Mouse (Mus musculus) heart, embryonic 12.5 days (tissue): Measurements from ENCODE around the gene Inpp4a. TPM values are rescaled to one million over a fixed set of nuclear protein-coding genes. Genes with fewer than 3 reads are reported as not detected.

Experiments
- ATAC-seq: fragments of 200-750 bp; cut with Nextera tagmentation; 2 replicates; pipeline ENCODE4 v1.8.0; 2017; ENCODE audit warnings: moderate TSS enrichment, moderate library complexity; ENCODE audit not compliant: insufficient number of reproducible peaks, low FRiP score
- H3K27ac ChIP-seq: fragments of 300-500 bp; sonication (generic); 2 replicates; pipeline ENCODE4 v1.5.1; 2016; ENCODE audit warnings: mild to moderate bottlenecking, moderate library complexity; ENCODE audit not compliant: poor library complexity, severe bottlenecking
- H3K27me3 ChIP-seq: fragments of 300-500 bp; sonication (generic); replicated peaks from 2 replicates; pipeline ENCODE4 v1.6.1; 2016; ENCODE audit warnings: mild to moderate bottlenecking, moderate library complexity
- H3K36me3 ChIP-seq: fragments of 300-500 bp; sonication (generic); 2 replicates; pipeline ENCODE4 v1.6.1; 2016; ENCODE audit warnings: mild to moderate bottlenecking, moderate library complexity
- H3K4me1 ChIP-seq: fragments of 300-500 bp; sonication (generic); replicated peaks from 2 replicates; pipeline ENCODE4 v1.6.1; 2016; ENCODE audit warnings: mild to moderate bottlenecking
- H3K4me2 ChIP-seq: fragments of 300-500 bp; sonication (generic); 2 replicates; pipeline ENCODE4 v1.6.1; 2016; ENCODE audit warnings: mild to moderate bottlenecking, moderate library complexity
- H3K4me3 ChIP-seq: fragments of 300-500 bp; sonication (generic); 2 replicates; pipeline ENCODE4 v1.5.1; 2016; ENCODE audit warnings: mild to moderate bottlenecking
- H3K9ac ChIP-seq: fragments of 300-500 bp; sonication (generic); 2 replicates; pipeline ENCODE4 v1.6.1; 2016; ENCODE audit warnings: mild to moderate bottlenecking, moderate library complexity
- H3K9me3 ChIP-seq: fragments of 300-500 bp; sonication (generic); replicated peaks from 2 replicates; pipeline ENCODE4 v1.6.1; 2016; ENCODE audit warnings: mild to moderate bottlenecking, moderate library complexity
- WGBS: fragments of 180-500 bp; shearing (Covaris S2); methylation state at CpG from one replicate; pipeline ENCODE4 v1.1.7; 2016; 5-methylcytosine and 5-hydroxymethylcytosine counted together
- polyA plus RNA-seq: library from polyadenylated mRNA; unstranded; fragments of >200 nt; fragmentation: Nextera tagmentation; extraction: Ambion mirVana; gene quantifications from 2 replicates; pipeline ENCODE4 v1.2.1, GENCODE M21; 2016

The Inpp4a gene
- polyA plus RNA-seq, 1 experiment from 2014 or later: 15.4 TPM

- Histone ChIP-seq H3K36me3 (peaks cover 64% of the 10 kb centered on the region), H3K27me3 (no peaks in the 10 kb centered on the region), H3K4me2 (no peak overlapping the region), H3K4me3 (no peak overlapping the region), H3K9me3 (peaks cover 5% of the 10 kb centered on the region; the same call in 1 of the 2 replicates), H3K9ac (no peak overlapping the region), H3K4me1 (0 out of 2 replicates have a peak, but pooled peaks cover 4% of the 10 kb centered on the region), H3K27ac (no peak overlapping the region)
- ATAC-seq: no peak
- 91% methylated on average over 1 of the region's 1 CpGs for WGBS
Observed at GRCm38 (mm10) chr1:37419420-37419819, 119.8 kb downstream of the Inpp4a start.

DNA sequence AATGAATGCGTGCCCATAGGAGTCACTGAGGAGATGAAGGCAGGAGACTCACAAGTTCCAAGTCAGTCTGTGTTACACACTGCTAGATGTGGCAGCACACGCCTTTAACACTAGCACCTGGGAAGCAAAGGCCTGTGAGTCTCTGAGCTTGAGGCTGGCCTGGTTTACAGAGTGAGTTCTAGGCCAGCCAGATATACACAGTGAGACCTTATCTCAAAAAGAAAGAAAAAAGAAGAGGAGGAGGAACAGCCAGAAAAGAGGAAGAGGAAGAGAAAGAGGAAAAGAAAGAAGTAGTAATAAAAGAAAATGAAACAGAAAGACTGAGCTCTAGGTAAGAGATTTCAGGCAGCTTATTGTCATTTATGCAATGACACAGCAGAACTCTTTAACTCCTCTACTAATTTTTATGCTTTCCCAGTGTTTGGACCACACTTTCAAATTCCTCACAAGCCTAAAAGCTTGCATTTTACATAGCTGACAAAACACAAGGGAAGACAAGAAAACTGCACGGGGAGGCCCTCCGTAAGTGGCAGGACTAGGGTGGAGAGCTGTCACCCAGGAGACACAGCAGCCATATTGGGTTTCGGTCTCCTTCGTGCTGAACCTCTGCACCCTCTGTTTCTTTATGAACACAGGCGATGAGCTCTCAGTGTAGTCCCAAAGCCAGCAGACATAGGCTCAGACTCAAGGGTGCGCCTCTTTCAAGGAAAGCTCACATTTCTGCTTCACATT, 127.6 kb downstream of the Inpp4a start:
- Histone ChIP-seq H3K4me1 (peaks cover 21% of the 10 kb centered on the region), H3K27ac (no peak overlapping the region), H3K27me3 (no peaks in the 10 kb centered on the region), H3K4me3 (no peak overlapping the region), H3K9me3 (peaks cover 3% of the 10 kb centered on the region; the same call in 1 of the 2 replicates), H3K4me2 (no peak overlapping the region), H3K36me3 (peaks cover 46% of the 10 kb centered on the region), H3K9ac (no peak overlapping the region)
- WGBS: 93% methylated on average over 8 of the region's 8 CpGs
- no peak for ATAC-seq

DNA sequence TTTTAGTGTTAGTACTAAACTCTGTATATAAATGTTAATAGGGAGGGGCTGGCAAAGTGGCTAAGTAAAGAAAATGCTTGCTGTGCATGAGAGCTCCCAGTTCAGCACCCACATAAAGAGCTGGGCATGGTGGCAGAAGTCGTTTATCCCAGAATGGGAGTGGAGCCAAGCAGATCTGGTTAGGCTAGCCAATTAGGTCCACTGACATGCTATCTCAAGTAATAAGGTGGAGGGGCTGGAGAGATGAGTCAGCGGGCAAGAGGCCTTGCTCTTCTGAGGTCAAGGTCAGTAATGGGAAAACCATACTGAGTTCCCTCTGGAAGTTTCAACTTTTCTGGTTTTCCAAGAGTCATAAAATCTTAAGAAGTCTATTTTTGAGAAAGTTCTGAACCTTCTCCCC, 129.2 kb downstream of the Inpp4a start:
- no peak for ATAC-seq
- Histone ChIP-seq H3K36me3 (peaks cover 51% of the 10 kb centered on the region), H3K9ac (peak overlapping the region; percentile 91), H3K4me2 (peak overlapping the region; percentile 85), H3K9me3 (peaks cover 3% of the 10 kb centered on the region; the same call in 1 of the 2 replicates), H3K4me1 (peaks cover 21% of the 10 kb centered on the region), H3K27me3 (no peaks in the 10 kb centered on the region), H3K27ac (no peak overlapping the region), H3K4me3 (peak overlapping the region; percentile 96)
- 45% methylated on average over 2 of the region's 2 CpGs for WGBS

DNA sequence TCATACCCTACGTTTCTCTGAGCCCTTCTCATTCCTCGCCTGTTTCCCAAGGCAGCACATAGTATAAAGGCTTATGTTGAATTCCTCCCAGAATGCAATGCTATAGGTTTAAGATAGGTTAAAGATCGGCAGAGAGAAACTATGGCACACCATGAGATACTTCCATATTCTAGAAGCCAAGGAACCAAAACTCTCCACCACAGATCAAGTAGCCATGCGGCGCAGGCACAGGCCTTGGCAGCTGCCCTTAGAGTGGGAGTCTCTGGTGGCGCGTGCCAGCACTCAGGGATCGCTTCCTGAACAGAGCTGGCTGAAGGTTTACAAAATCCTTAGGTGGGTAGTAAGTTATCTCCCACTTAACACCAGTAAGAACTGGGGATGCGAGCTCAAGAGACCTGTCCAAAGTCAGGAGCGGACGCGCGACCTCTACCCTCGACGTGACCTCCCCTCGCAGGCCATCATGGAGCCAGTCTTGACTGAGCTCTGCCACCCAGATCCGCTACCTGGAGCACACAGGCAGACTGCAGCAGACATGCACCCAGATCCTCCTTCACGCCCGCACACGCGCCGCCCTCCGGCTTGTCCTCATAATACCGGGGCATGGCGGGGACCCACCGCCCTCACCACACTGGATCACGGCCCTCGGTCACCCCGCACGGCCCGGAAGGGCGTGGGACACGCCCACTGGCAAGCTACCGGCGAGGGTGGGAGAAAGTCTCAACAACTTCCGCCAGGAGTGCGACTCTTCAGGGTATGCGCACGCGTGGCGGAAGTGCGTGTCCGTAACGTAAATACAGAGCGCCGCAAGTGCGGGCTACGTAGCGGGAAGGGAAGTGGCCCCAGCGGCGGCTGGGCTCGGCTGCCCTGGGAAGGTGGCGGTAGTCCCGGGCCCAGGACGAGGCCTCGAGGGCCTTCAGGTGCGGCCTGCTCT, 130.0 kb downstream of the Inpp4a start, which contains the start of the genes Coa5 and Unc50:
Gene Coa5, minus strand, starts transcription at position 738 of the 931 bp plus-strand sequence.
Gene Unc50, plus strand, starts transcription at position 774 of the 931 bp plus-strand sequence.
- 2% methylated on average over 57 of the region's 57 CpGs for whole genome bisulfite sequencing

DNA sequence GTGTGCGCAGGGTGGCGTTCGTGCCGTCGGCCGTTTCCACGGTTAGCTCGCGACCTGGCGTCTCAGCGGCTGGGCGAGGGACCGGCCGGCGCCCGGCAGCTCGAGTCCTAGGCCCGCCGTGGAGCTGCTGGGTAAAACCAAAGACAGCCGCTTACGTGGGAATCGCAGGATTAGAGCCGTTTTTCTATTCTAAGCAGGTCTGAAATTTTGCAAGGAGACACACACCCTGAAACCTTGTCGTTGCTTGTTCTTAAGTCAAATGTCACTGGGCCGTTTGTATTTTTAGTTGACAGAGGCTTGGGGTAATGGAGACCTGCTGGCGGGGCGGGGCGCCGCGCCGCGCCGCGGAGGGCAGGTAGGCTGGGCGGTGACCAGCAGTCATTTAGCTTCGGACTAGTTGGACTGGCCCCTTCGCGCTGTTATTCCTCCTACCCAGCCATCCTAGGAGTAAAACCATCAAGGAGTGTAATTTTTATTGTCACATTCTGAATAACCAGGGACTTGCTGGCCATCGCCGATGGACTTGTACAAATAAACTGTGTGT, 130.7 kb downstream of the Inpp4a start:
- Histone ChIP-seq H3K9me3 (no peaks in the 10 kb centered on the region), H3K4me3 (peak overlapping the region; percentile 96), H3K9ac (peak overlapping the region; percentile 91), H3K4me2 (peak overlapping the region; percentile 85), H3K36me3 (peaks cover 52% of the 10 kb centered on the region), H3K4me1 (peaks cover 21% of the 10 kb centered on the region), H3K27ac (peak overlapping the region; percentile 65), H3K27me3 (no peaks in the 10 kb centered on the region)
- peak; percentile 62; the same call in 1 of the 2 replicates for ATAC-seq
- WGBS: 2% methylated on average over 40 of the region's 40 CpGs

More for the DNA sequence above, 130.0 kb downstream of the Inpp4a start, which contains the start of the genes Coa5 and Unc50:
- ATAC-seq: peak; percentile 98
- H3K27me3 ChIP-seq: no peaks in the 10 kb centered on the region
- H3K9ac ChIP-seq: peak within 1 kb of the TSS; percentile 91
- peak within 1 kb of the TSS; percentile 71 for H3K27ac ChIP-seq
- H3K4me3 ChIP-seq: peak within 1 kb of the TSS; percentile 96
- no peaks in the 10 kb centered on the region for H3K9me3 ChIP-seq
- H3K36me3 ChIP-seq: peaks cover 49% of the 10 kb centered on the region
- peak within 1 kb of the TSS; percentile 85 for H3K4me2 ChIP-seq
- peaks cover 21% of the 10 kb centered on the region for H3K4me1 ChIP-seq

DNA sequence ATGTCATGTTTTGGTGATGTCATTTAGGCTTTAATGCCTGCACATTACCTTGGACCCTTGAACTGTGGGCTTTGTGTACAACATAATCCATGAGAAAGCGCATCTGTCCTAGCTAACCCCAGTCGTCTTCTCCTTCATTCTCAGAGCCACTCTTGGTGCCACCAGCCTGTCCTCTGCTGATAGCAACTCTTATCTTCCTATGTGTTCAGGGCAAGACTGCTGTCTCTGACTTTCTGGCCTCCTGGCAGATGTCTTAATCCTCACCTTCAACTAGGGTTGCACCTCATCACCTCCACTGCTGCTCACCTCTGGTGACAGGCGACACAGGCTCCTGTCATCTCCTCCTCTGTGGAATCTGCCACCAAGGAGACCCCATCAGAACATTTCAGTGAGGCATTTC, 136.8 kb downstream of the Inpp4a start:
- no peak for ATAC-seq
- no peak overlapping the region for H3K9ac ChIP-seq
- no peak overlapping the region for H3K4me2 ChIP-seq
- H3K27ac ChIP-seq: no peak overlapping the region
- H3K4me1 ChIP-seq: peaks cover 11% of the 10 kb centered on the region
- no peaks in the 10 kb centered on the region for H3K9me3 ChIP-seq
- no peaks in the 10 kb centered on the region for H3K27me3 ChIP-seq
- peaks cover 76% of the 10 kb centered on the region for H3K36me3 ChIP-seq
- 71% methylated on average over 3 of the region's 3 CpGs for WGBS
- no peak overlapping the region for H3K4me3 ChIP-seq

- no peak overlapping the region for H3K4me3 ChIP-seq
- H3K4me1 ChIP-seq: peaks cover 5% of the 10 kb centered on the region; the same call in 1 of the 2 replicates
- no peak overlapping the region for H3K9ac ChIP-seq
- 88% methylated on average over 16 of the region's 16 CpGs for whole genome bisulfite sequencing
- peaks cover 25% of the 10 kb centered on the region for H3K36me3 ChIP-seq
- no peaks in the 10 kb centered on the region for H3K27me3 ChIP-seq
- H3K9me3 ChIP-seq: no peaks in the 10 kb centered on the region
- no peak overlapping the region for H3K4me2 ChIP-seq
- no peak overlapping the region for H3K27ac ChIP-seq
- ATAC-seq: no peak
Observed at GRCm38 (mm10) chr1:37442848-37443835, 143.5 kb downstream of the Inpp4a start.

- no peaks in the 10 kb centered on the region for H3K4me1 ChIP-seq
- H3K36me3 ChIP-seq: no peaks in the 10 kb centered on the region; the same call in 1 of the 2 replicates
- no peaks in the 10 kb centered on the region for H3K27me3 ChIP-seq
- H3K9ac ChIP-seq: no peak overlapping the region
- no peak overlapping the region for H3K4me2 ChIP-seq
- no peak overlapping the region for H3K4me3 ChIP-seq
- WGBS: 71% methylated on average over 10 of the region's 10 CpGs
- ATAC-seq: no peak
- H3K9me3 ChIP-seq: no peaks in the 10 kb centered on the region
- no peak overlapping the region for H3K27ac ChIP-seq
Observed at GRCm38 (mm10) chr1:37448361-37449095, 148.9 kb downstream of the Inpp4a start.

DNA sequence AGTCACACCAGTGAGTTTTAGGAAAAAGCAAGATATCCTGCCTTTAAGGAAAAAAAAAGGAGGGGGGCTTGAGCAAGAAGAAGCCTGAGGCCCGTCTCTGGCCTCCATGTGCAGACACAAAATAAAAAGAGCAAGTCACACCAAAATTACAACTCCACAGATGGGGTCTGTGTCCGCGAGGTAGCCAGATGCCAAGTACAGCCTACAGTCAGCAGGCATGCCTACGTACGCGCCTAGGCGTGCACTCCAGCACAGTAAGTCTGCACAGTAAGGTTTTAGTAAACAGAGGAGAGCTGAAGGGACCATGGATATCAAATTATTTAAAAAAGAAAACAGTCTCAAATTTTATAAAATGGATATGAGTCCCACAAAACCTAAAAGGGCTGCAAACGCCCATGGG, 151.6 kb downstream of the Inpp4a start:
- no peaks in the 10 kb centered on the region for H3K4me1 ChIP-seq
- H3K9me3 ChIP-seq: no peaks in the 10 kb centered on the region
- 90% methylated on average over 8 of the region's 8 CpGs for WGBS
- no peak overlapping the region for H3K27ac ChIP-seq
- no peak overlapping the region for H3K4me3 ChIP-seq
- H3K36me3 ChIP-seq: no peaks in the 10 kb centered on the region
- H3K4me2 ChIP-seq: no peak overlapping the region
- H3K27me3 ChIP-seq: no peaks in the 10 kb centered on the region
- no peak for ATAC-seq
- no peak overlapping the region for H3K9ac ChIP-seq
